Mouse (Mus musculus) embryonic facial prominence, embryonic 11.5 days (tissue): ENCODE results near the gene Pds5a. TPM values are rescaled to one million over a fixed set of nuclear protein-coding genes. Genes with fewer than 3 reads are reported as not detected.

Experiments
- ATAC-seq: fragments of 200-750 bp; cut with Nextera tagmentation; replicated peaks from 2 replicates; pipeline ENCODE4 v1.8.0; 2017; ENCODE audit warnings: low read depth; ENCODE audit not compliant: insufficient number of reproducible peaks, low FRiP score, low TSS enrichment
- DNase-seq: peaks from one replicate; pipeline ENCODE4 v3.0.0-alpha.2; 2015; ENCODE audit warnings: low spot score
- H3K27ac ChIP-seq: fragments of 300-500 bp; sonication (generic); replicated peaks from 2 replicates; pipeline ENCODE4 v1.5.1; 2014; ENCODE audit warnings: mild to moderate bottlenecking, low read depth, low read length, control low read depth
- H3K27me3 ChIP-seq: fragments of 300-500 bp; sonication (generic); 2 replicates; pipeline ENCODE4 v1.6.1; 2014; ENCODE audit warnings: mild to moderate bottlenecking, low read length, moderate library complexity, mixed read lengths; ENCODE audit not compliant: control insufficient read depth, insufficient read depth
- H3K36me3 ChIP-seq: fragments of 300-500 bp; sonication (generic); replicated peaks from 2 replicates; pipeline ENCODE4 v1.6.1; 2014; ENCODE audit warnings: low read depth, mild to moderate bottlenecking, low read length, moderate library complexity, mixed read lengths; ENCODE audit not compliant: control insufficient read depth, insufficient read depth
- H3K4me1 ChIP-seq: fragments of 300-500 bp; sonication (generic); 2 replicates; pipeline ENCODE4 v1.6.1; 2014; ENCODE audit warnings: low read length, mixed read lengths; ENCODE audit not compliant: control insufficient read depth, insufficient read depth
- H3K4me2 ChIP-seq: fragments of 300-500 bp; sonication (generic); 2 replicates; pipeline ENCODE4 v1.6.1; 2014; ENCODE audit warnings: low read depth, mild to moderate bottlenecking, control low read depth, low read length, moderate library complexity
- H3K4me3 ChIP-seq: fragments of 300-500 bp; sonication (generic); 2 replicates; pipeline ENCODE4 v1.5.1; 2014; ENCODE audit warnings: low read depth, low read length, control low read depth
- H3K9ac ChIP-seq: fragments of 300-500 bp; sonication (generic); replicated peaks from 2 replicates; pipeline ENCODE4 v1.6.1; 2014; ENCODE audit warnings: mild to moderate bottlenecking, control low read depth, low read length
- H3K9me3 ChIP-seq: fragments of 300-500 bp; sonication (generic); replicated peaks from 2 replicates; pipeline ENCODE4 v1.6.1; 2016; ENCODE audit warnings: mild to moderate bottlenecking, low read length, inconsistent platforms, mixed read lengths; ENCODE audit not compliant: control insufficient read depth
- WGBS: fragments of 180-500 bp; shearing (Covaris S2); extraction: QIAGEN DNeasy Blood & Tissue Kit; methylation state at CpG from one replicate; pipeline ENCODE4 v1.1.7; 2014; 5-methylcytosine and 5-hydroxymethylcytosine counted together
- polyA plus RNA-seq: library from polyadenylated mRNA; unstranded; fragments of >200 nt; fragmentation: Nextera tagmentation; extraction: Ambion mirVana; gene quantifications from 2 replicates; pipeline ENCODE4 v1.2.1, GENCODE M21; 2014

The Pds5a gene
- polyA plus RNA-seq, 1 experiment from 2014 or later: 129 TPM

DNA sequence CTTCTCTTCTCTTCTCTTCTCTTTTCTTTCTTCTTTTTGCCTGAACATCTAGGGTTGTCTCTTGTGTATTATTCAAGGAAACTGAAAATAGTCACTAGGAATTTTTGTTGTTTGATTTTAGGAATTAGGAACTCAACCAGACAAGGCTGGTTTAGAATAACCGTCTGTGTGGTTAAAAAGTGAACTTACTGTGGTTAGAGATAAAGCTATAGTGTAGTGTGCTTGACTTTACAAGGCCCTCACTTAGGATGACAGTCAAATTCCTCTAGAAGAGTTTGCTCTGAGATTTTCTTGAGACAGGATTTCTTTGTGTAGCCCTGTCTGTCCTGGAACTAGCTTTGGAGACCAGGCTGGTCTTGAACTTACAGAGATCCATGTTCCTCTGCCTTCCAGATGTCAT, 107.9 kb downstream of the Pds5a start:
- no peaks in the 10 kb centered on the region for H3K9me3 ChIP-seq
- no peak for DNase-seq
- H3K36me3 ChIP-seq: peaks cover 6% of the 10 kb centered on the region; the same call in 1 of the 2 replicates
- no peak overlapping the region for H3K27ac ChIP-seq
- WGBS: 92% methylated on average over 1 of the region's 1 CpGs
- H3K9ac ChIP-seq: no peak overlapping the region
- H3K4me2 ChIP-seq: no peak overlapping the region
- ATAC-seq: no peak
- H3K4me3 ChIP-seq: no peak overlapping the region
- H3K4me1 ChIP-seq: no peaks in the 10 kb centered on the region
- H3K27me3 ChIP-seq: no peaks in the 10 kb centered on the region

GRCm38 (mm10) chr5:65586291-65586690, 111.8 kb downstream of the Pds5a start:
- 85% methylated on average over 5 of the region's 5 CpGs for WGBS
- H3K9me3 ChIP-seq: no peaks in the 10 kb centered on the region
- ATAC-seq: no peak
- H3K27me3 ChIP-seq: no peaks in the 10 kb centered on the region
- H3K4me3 ChIP-seq: no peak overlapping the region
- H3K27ac ChIP-seq: no peak overlapping the region
- no peak for DNase-seq
- no peak overlapping the region for H3K4me2 ChIP-seq
- no peaks in the 10 kb centered on the region for H3K36me3 ChIP-seq
- H3K4me1 ChIP-seq: no peaks in the 10 kb centered on the region
- no peak overlapping the region for H3K9ac ChIP-seq

DNA sequence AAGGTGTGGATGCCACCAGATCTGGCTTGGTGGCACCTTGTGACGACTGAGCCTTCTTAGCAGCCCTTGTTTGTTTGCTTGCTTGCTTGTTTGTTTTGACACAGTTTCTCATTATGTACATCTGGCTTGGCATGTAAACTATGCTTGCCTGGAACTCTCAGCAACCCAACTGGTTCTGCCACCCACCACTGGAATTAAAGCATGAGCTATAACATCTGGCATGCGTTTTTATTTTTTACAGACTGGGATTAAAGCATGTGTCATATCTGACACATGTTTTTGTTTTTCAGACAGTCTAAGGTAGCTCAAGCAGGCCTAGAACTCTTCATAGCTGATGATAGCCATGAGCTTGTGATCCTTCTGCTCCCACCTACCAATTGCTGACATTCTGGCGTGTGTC, 119.5 kb downstream of the Pds5a start:
- DNase-seq (no peak), ATAC-seq (no peak)
- Histone ChIP-seq H3K4me2 (no peak overlapping the region), H3K36me3 (no peaks in the 10 kb centered on the region), H3K4me1 (no peaks in the 10 kb centered on the region), H3K4me3 (no peak overlapping the region), H3K9ac (no peak overlapping the region), H3K27ac (no peak overlapping the region), H3K9me3 (no peaks in the 10 kb centered on the region), H3K27me3 (no peaks in the 10 kb centered on the region)
- WGBS: 75% methylated on average over 3 of the region's 3 CpGs

GRCm38 (mm10) chr5:65575896-65576295, 122.2 kb downstream of the Pds5a start:
- Histone ChIP-seq H3K36me3 (no peaks in the 10 kb centered on the region), H3K4me3 (no peak overlapping the region), H3K9me3 (no peaks in the 10 kb centered on the region), H3K27me3 (no peaks in the 10 kb centered on the region), H3K4me1 (no peaks in the 10 kb centered on the region), H3K4me2 (no peak overlapping the region), H3K9ac (no peak overlapping the region), H3K27ac (no peak overlapping the region)
- DNase-seq (no peak), ATAC-seq (no peak)
- 92% methylated on average over 2 of the region's 2 CpGs for WGBS

DNA sequence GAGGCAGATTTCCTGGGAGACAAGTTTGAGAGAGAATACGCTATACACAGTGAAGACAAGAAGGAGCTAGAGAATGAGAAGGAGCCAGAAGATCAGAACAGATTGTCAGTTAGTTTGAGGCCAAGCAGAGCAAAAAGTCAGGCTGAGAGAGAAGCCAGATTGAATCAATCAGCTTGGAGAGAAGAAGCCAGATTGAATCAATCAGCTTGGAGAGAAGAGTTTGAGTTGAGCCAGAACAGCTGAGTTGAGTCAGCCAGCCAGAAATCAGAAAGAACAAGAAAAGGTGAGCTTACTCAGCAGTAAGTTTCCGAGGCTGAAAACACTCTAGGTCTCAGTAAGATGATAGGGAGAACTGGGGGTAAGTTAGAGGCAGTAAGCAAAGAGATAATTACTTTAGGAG, 123.2 kb downstream of the Pds5a start:
- H3K27ac ChIP-seq: no peak overlapping the region
- no peak overlapping the region for H3K9ac ChIP-seq
- WGBS: 82% methylated on average over 2 of the region's 2 CpGs
- H3K4me2 ChIP-seq: no peak overlapping the region
- DNase-seq (peak; percentile 41), ATAC-seq (no peak)
- no peaks in the 10 kb centered on the region for H3K9me3 ChIP-seq
- no peaks in the 10 kb centered on the region for H3K36me3 ChIP-seq
- H3K27me3 ChIP-seq: no peaks in the 10 kb centered on the region
- H3K4me3 ChIP-seq: no peak overlapping the region
- no peaks in the 10 kb centered on the region for H3K4me1 ChIP-seq

GRCm38 (mm10) chr5:65565486-65565885, 132.6 kb downstream of the Pds5a start:
- no peak overlapping the region for H3K9ac ChIP-seq
- no peak overlapping the region for H3K4me3 ChIP-seq
- ATAC-seq (no peak), DNase-seq (no peak)
- H3K36me3 ChIP-seq: no peaks in the 10 kb centered on the region
- no peaks in the 10 kb centered on the region for H3K9me3 ChIP-seq
- 90% methylated on average over 2 of the region's 2 CpGs for WGBS
- no peak overlapping the region for H3K27ac ChIP-seq
- H3K4me1 ChIP-seq: no peaks in the 10 kb centered on the region
- H3K27me3 ChIP-seq: no peaks in the 10 kb centered on the region
- no peak overlapping the region for H3K4me2 ChIP-seq

- DNase-seq (no peak), ATAC-seq (no peak)
- Histone ChIP-seq H3K4me3 (no peak overlapping the region), H3K9ac (no peak overlapping the region), H3K27ac (no peak overlapping the region), H3K4me2 (no peak overlapping the region), H3K9me3 (no peaks in the 10 kb centered on the region), H3K27me3 (no peaks in the 10 kb centered on the region), H3K4me1 (no peaks in the 10 kb centered on the region), H3K36me3 (no peaks in the 10 kb centered on the region)
- 41% methylated on average over 19 of the region's 20 CpGs for WGBS
These were observed 136.8 kb downstream of the Pds5a start for GRCm38 (mm10) chr5:65561125-65561893.

- ATAC-seq (no peak), DNase-seq (no peak)
- Histone ChIP-seq H3K36me3 (no peaks in the 10 kb centered on the region), H3K27ac (no peak overlapping the region), H3K9me3 (no peaks in the 10 kb centered on the region), H3K9ac (no peak overlapping the region), H3K4me3 (no peak overlapping the region), H3K4me1 (no peaks in the 10 kb centered on the region), H3K4me2 (no peak overlapping the region), H3K27me3 (no peaks in the 10 kb centered on the region)
These were observed 141.0 kb downstream of the Pds5a start for GRCm38 (mm10) chr5:65557109-65557508.
